Mouse (Mus musculus) heart, embryonic 10.5 days (tissue): ENCODE results near the gene Nprl3. TPM values are rescaled to one million over a fixed set of nuclear protein-coding genes. Genes with fewer than 3 reads are reported as not detected.

Experiments
- DNase-seq: peaks from one replicate; pipeline ENCODE4 v3.0.0-alpha.2; 2017; ENCODE audit warnings: low spot score
- H3K27ac ChIP-seq: fragments of 300-500 bp; sonication (generic); 2 replicates; pipeline ENCODE4 v1.5.1; 2016; ENCODE audit warnings: mild to moderate bottlenecking
- H3K27me3 ChIP-seq: fragments of 300-500 bp; sonication (generic); 2 replicates; pipeline ENCODE4 v1.6.1; 2016; ENCODE audit warnings: mild to moderate bottlenecking; ENCODE audit not compliant: poor library complexity, insufficient read depth, severe bottlenecking
- H3K36me3 ChIP-seq: fragments of 300-500 bp; sonication (generic); 2 replicates; pipeline ENCODE4 v1.6.1; 2016; ENCODE audit warnings: mild to moderate bottlenecking, moderate library complexity
- H3K4me1 ChIP-seq: fragments of 300-500 bp; sonication (generic); 2 replicates; pipeline ENCODE4 v1.6.1; 2016; ENCODE audit warnings: mild to moderate bottlenecking
- H3K4me3 ChIP-seq: fragments of 300-500 bp; sonication (generic); 2 replicates; pipeline ENCODE4 v1.5.1; 2016; ENCODE audit warnings: mild to moderate bottlenecking, moderate library complexity
- H3K9me3 ChIP-seq: fragments of 300-500 bp; sonication (generic); 2 replicates; pipeline ENCODE4 v1.6.1; 2016; ENCODE audit warnings: mild to moderate bottlenecking, moderate library complexity
- WGBS: fragments of 180-500 bp; shearing (Covaris S2); methylation state at CpG from one replicate; pipeline ENCODE4 v1.1.7; 2016; 5-methylcytosine and 5-hydroxymethylcytosine counted together
- polyA plus RNA-seq: library from polyadenylated mRNA; unstranded; fragments of >200 nt; fragmentation: Nextera tagmentation; extraction: Ambion mirVana; gene quantifications from 2 replicates; pipeline ENCODE4 v1.2.1, GENCODE M21; 2016

Nprl3 gene
- polyA plus RNA-seq, 1 experiment from 2014 or later, result 44.5 TPM

DNA sequence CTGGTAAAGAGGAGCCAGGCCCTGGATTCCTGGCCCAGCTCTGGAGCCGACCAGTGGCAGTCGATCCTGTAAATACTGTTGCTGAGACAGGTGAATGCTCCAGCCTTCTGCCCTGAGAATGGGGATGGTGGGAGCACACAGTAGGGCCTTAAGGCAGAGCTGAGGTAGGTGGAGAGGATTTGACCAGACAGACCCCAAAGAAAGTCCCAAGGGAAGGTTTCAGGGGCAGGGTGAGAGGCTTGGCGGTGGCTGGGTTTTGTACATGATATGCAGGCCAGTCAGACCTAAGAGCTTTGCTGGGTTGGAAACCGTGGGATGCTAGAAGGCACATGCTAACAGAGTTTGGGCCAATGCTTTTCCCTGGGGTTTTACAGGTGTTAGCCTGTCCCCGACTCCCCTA lies 72.9 kb downstream of the Nprl3 start:
- peaks cover 43% of the 10 kb centered on the region for H3K4me1 ChIP-seq
- no peaks in the 10 kb centered on the region for H3K36me3 ChIP-seq
- no peak overlapping the region for H3K4me3 ChIP-seq
- H3K27me3 ChIP-seq, result peaks cover 38% of the 10 kb centered on the region; the same call in 1 of the 2 replicates
- 77% methylated on average over 5 of the region's 5 CpGs for WGBS
- H3K27ac ChIP-seq, result no peak overlapping the region
- no peaks in the 10 kb centered on the region for H3K9me3 ChIP-seq
- DNase-seq, result peak; percentile 73

GRCm38 (mm10) chr11:32194086-32194485 lies 73.4 kb downstream of the Nprl3 start:
- H3K4me3 ChIP-seq, result no peak overlapping the region
- H3K4me1 ChIP-seq, result peaks cover 41% of the 10 kb centered on the region
- peak; percentile 63 for DNase-seq
- no peaks in the 10 kb centered on the region for H3K36me3 ChIP-seq
- H3K9me3 ChIP-seq, result no peaks in the 10 kb centered on the region
- H3K27me3 ChIP-seq, result peaks cover 38% of the 10 kb centered on the region; the same call in 1 of the 2 replicates
- no peak overlapping the region for H3K27ac ChIP-seq
- 74% methylated on average over 10 of the region's 10 CpGs for WGBS

DNA sequence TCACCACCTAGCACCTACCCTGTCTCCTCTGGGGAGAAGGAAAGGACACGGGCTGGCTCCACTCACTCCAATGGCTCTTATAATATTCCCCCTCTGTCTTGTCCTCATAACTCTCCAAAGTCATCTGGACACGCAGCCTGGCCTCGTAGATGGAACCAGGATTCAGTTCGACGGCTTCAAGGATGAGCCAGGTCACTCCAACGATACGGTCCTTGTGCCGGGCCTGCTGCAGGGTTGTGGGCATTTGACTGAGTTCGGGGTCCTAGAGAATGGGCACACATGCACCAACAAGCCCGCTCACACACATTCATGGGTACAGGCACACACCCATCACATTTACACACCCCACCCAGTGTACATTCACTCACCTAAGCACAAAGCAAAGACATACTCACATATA lies 74.4 kb downstream of the Nprl3 start:
- WGBS, result 87% methylated on average over 10 of the region's 10 CpGs
- peak; percentile 55 for DNase-seq
- Histone ChIP-seq H3K4me3 (no peak overlapping the region), H3K27ac (no peak overlapping the region), H3K27me3 (peaks cover 34% of the 10 kb centered on the region; the same call in 1 of the 2 replicates), H3K9me3 (no peaks in the 10 kb centered on the region), H3K4me1 (peaks cover 33% of the 10 kb centered on the region), H3K36me3 (no peaks in the 10 kb centered on the region)

DNA sequence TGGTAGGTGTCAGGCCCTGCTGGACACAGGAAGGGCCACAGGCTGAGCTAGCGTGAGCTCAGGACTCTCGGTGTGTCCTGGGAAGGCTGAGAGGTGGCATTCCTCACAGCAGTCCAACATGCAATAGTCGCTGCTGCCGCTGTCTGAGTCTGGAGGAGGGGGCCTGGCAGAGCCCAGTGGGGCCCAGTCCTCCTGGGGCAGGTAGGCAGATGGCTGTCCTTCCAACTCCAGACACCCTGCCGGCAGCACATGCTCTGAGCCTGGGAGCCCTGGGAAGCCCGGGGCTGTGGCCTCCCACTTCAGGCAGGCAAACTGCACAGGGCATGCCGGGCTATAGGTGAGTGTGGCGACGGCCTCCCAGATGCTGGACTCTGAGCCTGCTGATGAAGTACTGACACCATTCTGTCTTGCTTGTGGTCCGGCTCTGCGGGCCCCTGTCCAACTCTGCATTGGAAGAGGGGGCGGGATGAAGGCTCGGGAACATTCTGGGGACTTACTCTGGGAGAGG lies 76.8 kb downstream of the Nprl3 start:
- Histone ChIP-seq H3K27me3 (peaks cover 27% of the 10 kb centered on the region; the same call in 1 of the 2 replicates), H3K9me3 (no peaks in the 10 kb centered on the region), H3K36me3 (no peaks in the 10 kb centered on the region), H3K4me1 (peaks cover 22% of the 10 kb centered on the region), H3K27ac (0 out of 2 replicates have a peak overlapping the region, but pooled peaks have one; percentile 38), H3K4me3 (no peak overlapping the region)
- DNase-seq, result peak; percentile 74
- WGBS, result 65% methylated on average over 13 of the region's 13 CpGs

DNA sequence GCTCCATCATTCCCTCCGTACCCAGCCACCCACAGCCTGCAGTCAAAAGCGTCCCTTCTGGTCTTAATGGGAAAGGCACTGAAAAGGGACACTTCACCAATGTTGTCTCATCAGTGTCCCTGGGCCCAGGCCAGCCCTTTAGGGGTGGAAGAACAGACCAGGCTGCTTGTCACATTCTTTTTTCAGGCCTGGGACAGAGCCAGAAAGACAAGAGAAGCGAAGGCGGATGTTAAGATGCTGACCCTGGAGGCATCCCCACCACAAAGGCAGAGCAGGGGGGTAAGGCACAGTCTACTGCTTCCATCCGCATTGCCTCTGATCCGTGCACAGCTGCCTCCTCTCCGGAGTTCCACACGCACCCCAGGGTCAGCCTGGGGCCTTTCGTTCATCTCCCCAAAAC lies 77.4 kb downstream of the Nprl3 start:
- Histone ChIP-seq H3K36me3 (no peaks in the 10 kb centered on the region), H3K27ac (no peak overlapping the region), H3K9me3 (no peaks in the 10 kb centered on the region), H3K27me3 (peaks cover 23% of the 10 kb centered on the region; the same call in 1 of the 2 replicates), H3K4me1 (peaks cover 17% of the 10 kb centered on the region), H3K4me3 (no peak overlapping the region)
- WGBS, result 83% methylated on average over 9 of the region's 9 CpGs
- peak; percentile 68 for DNase-seq

- no peak overlapping the region for H3K4me3 ChIP-seq
- no peaks in the 10 kb centered on the region for H3K36me3 ChIP-seq
- H3K9me3 ChIP-seq, result no peaks in the 10 kb centered on the region
- peak; percentile 52 for DNase-seq
- peaks cover 16% of the 10 kb centered on the region for H3K4me1 ChIP-seq
- H3K27me3 ChIP-seq, result peaks cover 16% of the 10 kb centered on the region
- WGBS, result 63% methylated on average over 5 of the region's 5 CpGs
- H3K27ac ChIP-seq, result no peak overlapping the region
Measured at GRCm38 (mm10) chr11:32189434-32189833, 78.1 kb downstream of the Nprl3 start.

DNA sequence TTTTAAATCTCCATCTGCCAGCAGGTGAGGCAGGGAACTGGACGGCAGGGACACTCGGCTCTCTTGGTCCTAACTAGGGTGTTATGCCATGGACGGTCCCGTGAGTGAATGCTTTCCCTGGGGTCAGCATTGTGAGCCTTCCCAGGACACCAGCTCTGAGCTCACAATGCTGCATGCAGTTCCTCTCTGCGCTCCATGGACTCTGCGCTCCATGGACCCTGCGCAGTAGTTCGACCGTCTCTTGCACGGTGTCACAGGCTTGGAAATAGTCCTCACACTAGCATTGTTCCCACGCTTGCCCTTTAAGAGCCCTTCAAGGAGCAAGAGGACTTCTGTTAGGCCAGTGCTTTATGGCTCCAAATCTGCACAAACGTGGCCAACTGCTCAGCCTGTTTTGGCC lies 78.6 kb downstream of the Nprl3 start:
- Histone ChIP-seq H3K27me3 (peaks cover 14% of the 10 kb centered on the region), H3K4me1 (peaks cover 16% of the 10 kb centered on the region), H3K36me3 (no peaks in the 10 kb centered on the region), H3K4me3 (no peak overlapping the region), H3K27ac (no peak overlapping the region), H3K9me3 (no peaks in the 10 kb centered on the region)
- WGBS, result 83% methylated on average over 12 of the region's 12 CpGs
- peak; percentile 70 for DNase-seq

DNA sequence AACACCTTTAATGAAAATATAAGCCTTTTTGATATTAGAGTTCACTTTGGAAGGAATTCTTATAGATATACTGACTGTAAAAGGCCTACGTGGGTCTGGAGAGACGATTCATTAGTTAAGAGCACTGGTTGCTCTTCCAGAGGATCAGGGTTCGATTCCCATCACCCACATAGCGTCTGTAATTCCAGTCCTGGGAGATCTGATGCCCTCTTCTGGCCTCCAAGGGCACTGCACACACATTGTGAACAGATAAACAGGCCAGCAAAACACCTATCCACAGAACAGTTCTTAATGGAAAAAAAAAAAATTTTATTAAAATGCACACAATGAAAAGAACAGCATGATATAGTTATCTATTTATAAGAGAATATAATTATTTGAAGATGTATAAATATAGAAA lies 80.3 kb downstream of the Nprl3 start:
- peaks cover 10% of the 10 kb centered on the region for H3K27me3 ChIP-seq
- H3K4me3 ChIP-seq, result no peak overlapping the region
- H3K27ac ChIP-seq, result no peak overlapping the region
- 85% methylated on average over 4 of the region's 4 CpGs for WGBS
- H3K4me1 ChIP-seq, result peaks cover 16% of the 10 kb centered on the region
- no peaks in the 10 kb centered on the region for H3K36me3 ChIP-seq
- no peak for DNase-seq
- no peaks in the 10 kb centered on the region for H3K9me3 ChIP-seq

DNA sequence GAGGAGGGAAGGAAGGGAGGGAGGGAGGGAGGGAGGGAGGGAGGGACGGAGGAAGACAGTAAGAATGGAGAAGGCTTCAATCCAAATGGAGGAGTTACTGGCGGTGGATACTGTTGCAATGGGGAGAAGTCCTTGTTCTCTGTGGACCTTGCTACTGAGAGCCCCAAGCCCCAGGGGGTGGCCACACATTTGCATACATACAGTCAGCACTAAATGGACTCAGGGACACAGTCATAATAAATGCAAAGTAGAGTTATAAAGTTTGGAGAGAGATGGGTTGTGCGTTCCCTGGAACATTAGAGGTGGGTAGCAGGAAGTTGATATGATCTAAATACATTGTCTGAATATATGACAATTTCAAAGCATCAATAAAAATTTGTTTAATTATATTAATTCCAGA lies 81.5 kb downstream of the Nprl3 start:
- no peak overlapping the region for H3K27ac ChIP-seq
- peaks cover 12% of the 10 kb centered on the region for H3K4me1 ChIP-seq
- DNase-seq, result no peak
- no peak overlapping the region for H3K4me3 ChIP-seq
- H3K36me3 ChIP-seq, result no peaks in the 10 kb centered on the region
- H3K9me3 ChIP-seq, result no peaks in the 10 kb centered on the region
- peaks cover 15% of the 10 kb centered on the region for H3K27me3 ChIP-seq
- 79% methylated on average over 3 of the region's 3 CpGs for WGBS

DNA sequence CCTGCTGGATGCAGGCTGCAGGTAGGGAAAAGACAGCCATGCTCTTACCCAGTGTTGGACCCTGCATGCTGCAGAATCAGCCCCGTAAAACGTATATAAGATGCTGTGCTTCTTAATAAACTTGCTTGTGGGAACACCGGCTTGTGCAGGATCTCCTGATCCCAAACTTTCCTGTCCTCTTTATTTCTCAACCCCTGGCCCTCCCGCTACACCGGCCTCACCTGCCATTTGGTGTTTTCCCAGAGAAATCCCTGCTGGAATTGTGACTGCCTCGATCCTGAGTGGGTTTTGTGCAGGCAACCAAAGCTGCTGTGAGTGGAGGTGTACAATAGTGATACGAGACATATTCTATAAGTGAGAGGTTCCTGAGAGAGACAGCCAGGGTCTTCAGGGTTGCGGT lies 83.0 kb downstream of the Nprl3 start:
- no peaks in the 10 kb centered on the region for H3K36me3 ChIP-seq
- 87% methylated on average over 8 of the region's 8 CpGs for WGBS
- peak; percentile 45 for DNase-seq
- H3K4me3 ChIP-seq, result no peak overlapping the region
- H3K27ac ChIP-seq, result no peak overlapping the region
- peaks cover 5% of the 10 kb centered on the region for H3K27me3 ChIP-seq
- H3K9me3 ChIP-seq, result no peaks in the 10 kb centered on the region
- no peaks in the 10 kb centered on the region for H3K4me1 ChIP-seq

GRCm38 (mm10) chr11:32181973-32182868 lies 85.3 kb downstream of the Nprl3 start:
- Histone ChIP-seq H3K4me3 (no peak overlapping the region), H3K27me3 (peaks cover 5% of the 10 kb centered on the region), H3K9me3 (no peaks in the 10 kb centered on the region), H3K27ac (no peak overlapping the region), H3K4me1 (no peaks in the 10 kb centered on the region), H3K36me3 (no peaks in the 10 kb centered on the region)
- DNase-seq, result peak; percentile 76
- WGBS, result 47% methylated on average over 24 of the region's 25 CpGs

DNA sequence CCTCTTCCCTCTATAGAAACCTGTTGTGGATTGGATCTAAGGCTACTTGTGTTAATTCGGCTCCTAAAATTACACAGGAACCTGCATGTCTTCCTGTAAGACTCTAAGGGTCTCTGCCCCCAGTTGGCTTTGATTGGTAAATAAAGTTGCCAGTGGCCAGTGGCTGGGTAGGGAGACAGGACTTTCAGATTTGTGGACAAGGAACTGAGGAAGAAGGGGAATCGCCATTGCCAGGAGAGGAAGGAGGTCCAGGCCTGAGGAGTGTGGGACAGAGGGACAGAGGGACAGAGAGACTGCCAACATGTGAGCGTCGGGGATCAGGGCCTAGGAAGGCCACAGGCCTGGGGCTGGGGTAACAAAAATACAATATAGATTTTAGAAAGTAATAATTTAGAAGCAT lies 86.3 kb downstream of the Nprl3 start:
- DNase-seq, result peak; percentile 54
- Histone ChIP-seq H3K36me3 (no peaks in the 10 kb centered on the region), H3K4me1 (no peaks in the 10 kb centered on the region), H3K27ac (no peak overlapping the region), H3K4me3 (no peak overlapping the region), H3K27me3 (peaks cover 5% of the 10 kb centered on the region), H3K9me3 (no peaks in the 10 kb centered on the region)
- 77% methylated on average over 4 of the region's 4 CpGs for WGBS

DNA sequence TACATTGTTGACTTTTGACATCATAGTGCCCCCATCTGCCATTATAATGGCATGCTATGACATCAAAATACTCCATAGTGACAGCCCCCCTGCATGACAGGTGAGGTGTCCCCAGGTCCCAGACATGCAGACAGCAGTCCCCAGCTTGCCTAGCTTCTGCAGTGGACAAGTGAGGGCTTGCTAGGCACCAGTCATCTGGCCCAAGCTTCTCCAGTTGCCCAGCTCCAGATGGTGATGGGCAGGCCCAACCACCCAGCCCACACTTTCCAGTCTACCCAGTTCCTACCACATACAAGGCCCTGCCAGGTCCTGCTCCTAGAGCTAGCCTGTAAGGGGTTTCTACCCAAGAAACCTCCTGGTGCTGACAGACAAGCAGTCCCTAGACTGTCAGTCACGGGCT lies 89.0 kb downstream of the Nprl3 start:
- H3K9me3 ChIP-seq, result no peaks in the 10 kb centered on the region
- no peak overlapping the region for H3K27ac ChIP-seq
- 73% methylated on average over 1 of the region's 1 CpGs for WGBS
- H3K4me1 ChIP-seq, result no peaks in the 10 kb centered on the region
- H3K27me3 ChIP-seq, result peaks cover 5% of the 10 kb centered on the region; the same call in 1 of the 2 replicates
- no peaks in the 10 kb centered on the region for H3K36me3 ChIP-seq
- peak; percentile 51 for DNase-seq
- H3K4me3 ChIP-seq, result no peak overlapping the region
